In the genomic region with DNA sequence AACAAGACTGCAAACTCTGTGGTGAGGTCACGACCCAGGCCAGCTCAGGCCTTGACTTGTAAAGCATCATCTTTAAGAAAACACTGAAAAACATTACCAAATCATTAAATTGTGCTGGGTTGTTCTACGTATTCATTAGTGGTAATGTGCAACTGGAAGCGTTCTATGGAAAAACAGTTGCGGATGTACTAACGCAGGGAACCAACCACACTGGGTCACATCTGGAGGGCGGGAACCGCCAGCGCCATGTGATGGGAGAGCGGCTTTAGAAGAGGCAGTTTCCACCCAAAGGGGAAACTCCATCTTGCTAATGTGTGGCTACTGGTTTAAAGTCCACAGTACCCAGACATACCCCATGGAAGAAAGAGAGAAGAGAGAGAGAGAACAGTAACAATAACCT, we compare ENCODE assay signal across 19 mouse cellular contexts. TPM values are rescaled to one million over a fixed set of nuclear protein-coding genes. Genes with fewer than 3 reads are reported as not detected.
DNase-seq lines count a peak whose midpoint lies in the region; ATAC-seq and TF ChIP-seq lines count a peak whose summit lies in the region.
"Had no signal": no experiment of that assay in that cellular context is flagged by ENCODE, and none has a peak within 500 bp of the region (broad histone marks: within the 10 kb centered on the region; RNA-seq: fewer than 3 reads in every experiment).

No protein-coding gene starts in this region.

- H3K4me1 ChIP-seq in hindbrain, embryonic 10.5 days (replicated peaks), result peaks cover 26% of the 10 kb centered on the region
- H3K4me1 ChIP-seq in hindbrain, embryonic 12.5 days, result no peaks in the 10 kb centered on the region
- H3K4me1 ChIP-seq in midbrain, embryonic 11.5 days (ENCODE audit: control insufficient read depth, insufficient read depth, low read length), result peaks cover 15% of the 10 kb centered on the region
- H3K4me1 ChIP-seq in midbrain, postnatal 0 days (ENCODE audit: insufficient read depth, low read length), result no peaks in the 10 kb centered on the region
- H3K4me1 ChIP-seq in E14TG2a.4 (replicated peaks; ENCODE audit: low read depth, low read length), result peaks cover 67% of the 10 kb centered on the region
- H3K4me1 ChIP-seq in kidney, embryonic 14.5 days (ENCODE audit: control insufficient read depth, insufficient read depth, low read length), result no peaks in the 10 kb centered on the region
- H3K4me1 ChIP-seq: embryonic facial prominence, embryonic 12.5 days; forebrain, embryonic 15.5 days had no signal

- no peaks in the 10 kb centered on the region for H3K9me3 ChIP-seq in hindbrain, embryonic 10.5 days
- H3K9me3 ChIP-seq in hindbrain, embryonic 12.5 days (replicated peaks), result no peaks in the 10 kb centered on the region
- H3K9me3 ChIP-seq in midbrain, embryonic 11.5 days (ENCODE audit: control insufficient read depth, low read length), result no peaks in the 10 kb centered on the region
- H3K9me3 ChIP-seq in midbrain, postnatal 0 days (ENCODE audit: low read length), result no peaks in the 10 kb centered on the region
- no peaks in the 10 kb centered on the region for H3K9me3 ChIP-seq in E14TG2a.4 (ENCODE audit: low read length)
- no peaks in the 10 kb centered on the region for H3K9me3 ChIP-seq in kidney, embryonic 14.5 days (ENCODE audit: control insufficient read depth, low read length)
- H3K9me3 ChIP-seq: embryonic facial prominence, embryonic 10.5 days; embryonic facial prominence, embryonic 12.5 days; forebrain, embryonic 13.5 days; forebrain, embryonic 15.5 days; G1E had no signal

- H3K4me3 ChIP-seq in hindbrain, embryonic 10.5 days, result no peak overlapping the region
- H3K4me3 ChIP-seq in hindbrain, embryonic 12.5 days, result no peak overlapping the region
- no peak overlapping the region for H3K4me3 ChIP-seq in midbrain, embryonic 11.5 days (ENCODE audit: low read depth, low read length)
- H3K4me3 ChIP-seq in midbrain, postnatal 0 days (ENCODE audit: low read depth, low read length), result no peak overlapping the region
- peak overlapping the region; percentile 8; the same call in 1 of the 2 replicates for H3K4me3 ChIP-seq in E14TG2a.4 (replicated peaks; ENCODE audit: low read length)
- no peak overlapping the region for H3K4me3 ChIP-seq in kidney, embryonic 14.5 days (ENCODE audit: low read length)
- H3K4me3 ChIP-seq: embryonic facial prominence, embryonic 10.5 days; embryonic facial prominence, embryonic 12.5 days; forebrain, embryonic 13.5 days; forebrain, embryonic 15.5 days had no signal

- no peaks in the 10 kb centered on the region for H3K27me3 ChIP-seq in hindbrain, embryonic 10.5 days (ENCODE audit: insufficient read depth, poor library complexity, severe bottlenecking)
- no peaks in the 10 kb centered on the region for H3K27me3 ChIP-seq in hindbrain, embryonic 12.5 days
- no peaks in the 10 kb centered on the region for H3K27me3 ChIP-seq in midbrain, embryonic 11.5 days (ENCODE audit: control insufficient read depth, insufficient read depth, low read length)
- no peaks in the 10 kb centered on the region for H3K27me3 ChIP-seq in midbrain, postnatal 0 days (ENCODE audit: insufficient read depth, low read length)
- H3K27me3 ChIP-seq in E14TG2a.4 (ENCODE audit: insufficient read depth, low read length), result no peaks in the 10 kb centered on the region
- H3K27me3 ChIP-seq in kidney, embryonic 14.5 days (ENCODE audit: control insufficient read depth, insufficient read depth, low read length), result no peaks in the 10 kb centered on the region
- H3K27me3 ChIP-seq: embryonic facial prominence, embryonic 12.5 days; forebrain, embryonic 13.5 days; forebrain, embryonic 15.5 days; Patski had no signal

- no peak overlapping the region for H3K4me2 ChIP-seq in hindbrain, embryonic 12.5 days (replicated peaks)
- H3K4me2 ChIP-seq in midbrain, embryonic 11.5 days, result no peak overlapping the region
- no peak overlapping the region for H3K4me2 ChIP-seq in midbrain, postnatal 0 days (ENCODE audit: low read depth, low read length, poor library complexity, severe bottlenecking)
- no peak overlapping the region for H3K4me2 ChIP-seq in kidney, embryonic 14.5 days (replicated peaks; ENCODE audit: low read depth, low read length)
- H3K4me2 ChIP-seq: embryonic facial prominence, embryonic 12.5 days; forebrain, embryonic 13.5 days; forebrain, embryonic 15.5 days had no signal

- peaks cover 24% of the 10 kb centered on the region for H3K36me3 ChIP-seq in hindbrain, embryonic 10.5 days
- H3K36me3 ChIP-seq in hindbrain, embryonic 12.5 days, result peaks cover 15% of the 10 kb centered on the region
- no peaks in the 10 kb centered on the region for H3K36me3 ChIP-seq in midbrain, embryonic 11.5 days (ENCODE audit: control insufficient read depth, insufficient read depth, low read length)
- peaks cover 15% of the 10 kb centered on the region for H3K36me3 ChIP-seq in midbrain, postnatal 0 days (ENCODE audit: insufficient read depth, low read length)
- peaks cover 26% of the 10 kb centered on the region for H3K36me3 ChIP-seq in E14TG2a.4 (ENCODE audit: insufficient read depth, low read length)
- H3K36me3 ChIP-seq in kidney, embryonic 14.5 days (ENCODE audit: control insufficient read depth, insufficient read depth, low read length), result peaks cover 9% of the 10 kb centered on the region; the same call in 1 of the 2 replicates

- WGBS in hindbrain, embryonic 10.5 days, result 94% methylated on average over 9 of the region's 9 CpGs
- WGBS in hindbrain, embryonic 12.5 days, result 90% methylated on average over 9 of the region's 9 CpGs
- WGBS in midbrain, embryonic 11.5 days, result 85% methylated on average over 9 of the region's 9 CpGs
- 90% methylated on average over 9 of the region's 9 CpGs for WGBS in midbrain, postnatal 0 days
- WGBS in kidney, embryonic 14.5 days, result 92% methylated on average over 9 of the region's 9 CpGs

- no peak for DNase-seq in hindbrain, embryonic 10.5 days (ENCODE audit: low spot score)
- peak; percentile 81 for DNase-seq in midbrain, embryonic 11.5 days (ENCODE audit: low spot score, missing footprints)
- no peak for DNase-seq in midbrain, postnatal 0 days (ENCODE audit: low spot score)
- DNase-seq in ZHBTc4 (ENCODE audit: low read depth, low spot score), result peak; percentile 31
- DNase-seq: cerebellum, adult 11-12 months; cerebellum, adult 2 months; cerebellum, adult 9-10 months; cerebellum, postnatal 10 days; cerebellum, postnatal 25 days; forebrain, postnatal 0 days had no signal

- no peak for TF ChIP-seq CTCF in midbrain, postnatal 0 days (IDR thresholded peaks at IDR 0.05)
- no peak for TF ChIP-seq CTCF in E14TG2a.4 (conservative IDR thresholded peaks at IDR 0.05; ENCODE audit: low read length)

- no peak overlapping the region for H3K9ac ChIP-seq in hindbrain, embryonic 12.5 days
- no peak overlapping the region for H3K9ac ChIP-seq in midbrain, embryonic 11.5 days (ENCODE audit: low read length)
- no peak overlapping the region for H3K9ac ChIP-seq in midbrain, postnatal 0 days (replicated peaks; ENCODE audit: low read length, poor library complexity, severe bottlenecking)
- no peak overlapping the region for H3K9ac ChIP-seq in kidney, embryonic 14.5 days (ENCODE audit: low read depth, low read length)
- H3K9ac ChIP-seq: embryonic facial prominence, embryonic 12.5 days; forebrain, embryonic 13.5 days; forebrain, embryonic 15.5 days; forebrain, postnatal 0 days had no signal

- ATAC-seq in hindbrain, embryonic 12.5 days (ENCODE audit: low FRiP score), result no peak
- ATAC-seq in midbrain, embryonic 11.5 days (ENCODE audit: low FRiP score), result no peak
- no peak for ATAC-seq in midbrain, postnatal 0 days (ENCODE audit: low FRiP score)
- ATAC-seq in kidney, embryonic 14.5 days (ENCODE audit: low FRiP score, low TSS enrichment), result no peak
- ATAC-seq: forebrain, embryonic 13.5 days; forebrain, embryonic 15.5 days; forebrain, postnatal 0 days; Patski had no signal

- peak overlapping the region; percentile 17; the same call in 1 of the 2 replicates for H3K27ac ChIP-seq in hindbrain, embryonic 10.5 days
- no peak overlapping the region for H3K27ac ChIP-seq in hindbrain, embryonic 12.5 days
- H3K27ac ChIP-seq in midbrain, embryonic 11.5 days (ENCODE audit: low read depth, low read length), result peak overlapping the region; percentile 7; the same call in 1 of the 2 replicates
- no peak overlapping the region for H3K27ac ChIP-seq in midbrain, postnatal 0 days (ENCODE audit: low read depth, low read length)
- H3K27ac ChIP-seq in kidney, embryonic 14.5 days (ENCODE audit: low read depth, low read length), result no peak overlapping the region
- H3K27ac ChIP-seq: embryonic facial prominence, embryonic 10.5 days; embryonic facial prominence, embryonic 12.5 days; forebrain, embryonic 13.5 days; forebrain, embryonic 15.5 days had no signal

RNA-seq across cellular contexts. Expression of a gene that starts 56.5 kb away (rescaled TPM):
- 11.2 and 12.3 TPM in 2 replicates for polyA plus RNA-seq in hindbrain, embryonic 10.5 days (2016; fragmentation: Nextera tagmentation; extraction: Ambion mirVana)
- 8.0 and 8.7 TPM in 2 replicates for polyA plus RNA-seq in hindbrain, embryonic 12.5 days (2016; fragmentation: Nextera tagmentation; extraction: Ambion mirVana)
- polyA plus RNA-seq in midbrain, embryonic 11.5 days (2014; fragmentation: Nextera tagmentation; extraction: Ambion mirVana), result 13.8 and 14.2 TPM in 2 replicates
- total RNA-seq in midbrain, postnatal 0 days (2014; rRNA removed), result 12.5 and 13.2 TPM in 2 replicates
- polyA plus RNA-seq in midbrain, postnatal 0 days (2015; fragmentation: Nextera tagmentation; extraction: Ambion mirVana), result 11.6 and 11.7 TPM in 2 replicates
- polyA plus RNA-seq in kidney, embryonic 14.5 days (2014; fragmentation: Nextera tagmentation; extraction: Ambion mirVana), result 0.09 TPM in 1 of 2 replicates, not detected in the other
- polyA plus RNA-seq: G1E, Patski had no signal

Comparison
In these comparisons a context has a peak if more than half of its experiments do, and no peak if none do; other contexts are left out.
1. DNase-seq: peak in midbrain, embryonic 11.5 days (single experiment) and ZHBTc4 (single experiment); none in hindbrain, embryonic 10.5 days (single experiment) and midbrain, postnatal 0 days (single experiment).
2. H3K27ac ChIP-seq: peak in hindbrain, embryonic 10.5 days (single experiment) and midbrain, embryonic 11.5 days (single experiment); none in hindbrain, embryonic 12.5 days (single experiment), midbrain, postnatal 0 days (single experiment) and kidney, embryonic 14.5 days (single experiment).